Mouse (Mus musculus) cerebellum, postnatal 14 days (tissue): ENCODE measurements around the gene Nab2.
"Not testable (repeated sequence)": the region's sequence is repeated elsewhere in the genome, so short reads cannot be mapped to it uniquely, and the experiment has no call there.

ENCODE experiments used
- DNase-seq, 2 experiments: peaks; one replicate each; pipeline ENCODE4 v3.0.0; 2021; ENCODE audit warnings: mixed read lengths in 2 of 2

Gene Nab2

DNA sequence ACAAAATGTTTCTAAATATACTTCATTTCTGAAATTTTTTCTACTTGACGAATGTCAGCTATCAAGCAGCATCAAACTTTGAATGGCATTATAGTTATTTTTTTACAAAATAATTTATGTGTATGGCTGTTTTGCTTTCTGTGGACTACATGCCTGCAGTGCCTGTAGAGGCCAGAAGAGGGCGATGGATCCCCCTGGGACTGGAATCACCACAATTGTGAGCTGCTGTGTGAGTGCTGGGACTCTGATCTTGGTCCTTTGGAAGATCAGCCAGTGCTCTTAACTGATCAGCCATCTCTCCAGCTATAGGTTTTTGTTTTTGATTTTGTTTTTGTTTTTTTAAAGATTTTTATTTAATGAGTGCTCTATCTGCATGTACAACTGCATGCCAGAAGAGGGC is 2.9 kb upstream of the Nab2 start:
- peak; percentile 23 to 65 for DNase-seq

DNA sequence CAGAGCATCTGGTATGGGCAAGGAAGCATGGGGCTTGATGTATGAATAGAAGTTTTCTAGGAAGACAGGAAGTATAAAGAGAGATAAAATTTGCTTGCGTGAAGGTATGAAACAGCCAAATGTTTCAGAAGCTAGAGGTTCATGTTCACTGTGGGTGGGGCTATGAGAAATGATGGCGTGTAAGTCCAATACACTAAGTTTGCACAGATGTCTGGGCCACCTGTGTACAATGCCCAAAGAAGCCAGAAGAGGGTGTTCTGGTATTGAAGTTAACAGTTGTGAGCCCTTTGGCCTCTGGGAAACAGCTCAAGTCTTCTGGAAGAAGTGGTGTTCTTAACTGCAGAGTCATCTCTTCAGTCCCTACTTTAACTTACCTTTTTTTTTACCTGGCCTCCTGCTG is 1.8 kb upstream of the Nab2 start:
- DNase-seq, result no peak

DNA sequence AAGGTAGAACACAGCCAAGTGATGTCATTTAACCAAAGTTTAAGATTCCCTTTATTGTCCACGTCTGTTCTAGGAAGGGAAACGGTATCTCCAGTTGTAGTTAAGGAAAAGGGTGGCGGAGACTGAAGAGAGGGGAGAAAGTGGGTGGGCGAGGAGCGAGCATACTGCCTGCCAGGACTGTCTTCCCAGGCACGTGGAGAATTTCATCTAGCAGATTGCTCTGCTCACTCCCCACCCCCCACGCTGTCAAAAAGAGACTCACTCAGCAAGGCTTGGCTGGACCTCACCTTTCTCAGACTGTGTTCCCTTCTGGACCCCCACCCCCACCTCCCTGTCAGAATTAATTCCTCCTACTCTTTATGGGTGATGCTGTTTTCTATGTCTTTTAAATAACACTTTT is 802 bp upstream of the Nab2 start:
- peak; percentile 57 to 81 for DNase-seq

DNA sequence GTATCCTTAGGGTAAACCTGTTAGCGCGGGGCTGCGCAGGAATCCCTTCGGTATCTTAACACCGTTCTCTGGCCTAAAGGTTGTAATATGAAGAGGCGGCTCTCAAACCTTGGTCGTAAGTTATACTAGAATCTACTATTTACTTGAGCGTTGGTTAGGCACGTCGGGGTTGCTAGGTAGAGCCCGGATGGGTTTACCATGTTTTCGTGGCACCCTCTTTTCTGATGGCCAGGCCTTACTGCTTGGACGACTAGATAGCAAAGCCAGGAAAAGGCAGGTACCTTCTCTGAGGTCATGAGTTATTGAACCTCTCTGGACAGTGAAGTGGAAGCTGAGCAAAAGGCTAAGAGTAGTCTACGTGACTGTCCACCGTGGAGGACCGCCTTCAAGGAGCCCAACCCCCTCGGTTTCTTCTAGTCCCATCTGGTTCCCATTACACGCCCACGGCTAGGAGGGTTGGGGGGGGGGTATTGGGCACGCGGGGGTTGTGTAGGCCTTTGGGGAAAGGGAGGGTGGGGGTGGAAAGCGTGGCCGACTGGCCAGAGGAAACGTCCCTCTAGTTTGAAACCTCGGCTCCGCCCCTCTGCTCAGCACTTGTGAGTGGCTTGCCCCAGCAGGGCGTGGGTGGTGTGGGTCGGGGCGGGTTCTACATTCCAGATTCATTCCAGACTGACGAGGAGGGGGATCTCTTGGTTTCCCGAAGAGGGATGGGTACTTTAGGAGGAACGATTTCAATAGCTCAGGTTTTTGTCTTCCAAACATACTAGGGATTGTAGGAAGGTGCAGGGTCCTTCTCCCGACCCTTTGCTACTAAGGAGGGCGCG is 887 bp downstream of the Nab2 start:
- DNase-seq, result peak; percentile 67 to 73

DNA sequence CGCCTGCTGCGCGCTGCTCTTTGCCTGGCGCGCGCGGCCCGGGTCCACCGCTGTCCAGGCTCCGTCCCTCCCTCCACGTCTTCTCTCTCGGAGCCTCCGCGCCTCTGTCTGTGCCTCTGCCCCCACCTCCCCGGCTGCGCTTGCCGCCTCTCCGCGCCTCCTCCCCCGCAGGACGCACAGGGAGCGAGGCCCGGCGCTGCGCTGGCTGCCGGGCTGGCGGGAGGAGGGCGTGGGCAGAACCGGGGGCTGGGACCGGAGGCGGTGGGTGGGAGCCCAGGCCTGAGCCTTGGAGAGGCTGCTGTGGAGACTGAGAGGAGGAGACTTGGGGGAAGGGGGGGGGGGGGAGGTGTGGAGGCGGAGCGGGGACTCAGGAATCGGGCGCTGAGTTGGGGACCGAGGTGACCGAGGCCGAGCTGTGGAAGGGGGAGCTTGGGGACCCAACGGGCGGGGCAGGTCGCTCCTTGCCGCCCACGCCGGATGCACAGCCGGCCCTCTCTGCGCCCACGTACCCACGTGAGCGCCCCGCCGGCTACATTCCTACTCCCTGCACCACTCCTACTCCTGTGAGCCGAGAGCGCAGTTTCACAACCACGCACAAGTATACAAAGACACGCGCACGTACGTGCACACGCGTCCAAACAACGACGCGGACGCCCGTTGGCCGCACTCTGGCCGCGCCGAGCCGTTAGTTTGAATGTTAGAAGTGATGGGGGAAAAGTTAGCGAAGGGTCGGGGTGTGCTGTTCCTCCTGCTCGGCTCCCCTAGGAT is 1.7 kb downstream of the Nab2 start, which contains the start of gene Nemp1:
TSS of gene Nemp1 (plus strand) at position 401 of the 768 bp plus-strand sequence.
- peak; percentile 76 to 77 for DNase-seq

DNA sequence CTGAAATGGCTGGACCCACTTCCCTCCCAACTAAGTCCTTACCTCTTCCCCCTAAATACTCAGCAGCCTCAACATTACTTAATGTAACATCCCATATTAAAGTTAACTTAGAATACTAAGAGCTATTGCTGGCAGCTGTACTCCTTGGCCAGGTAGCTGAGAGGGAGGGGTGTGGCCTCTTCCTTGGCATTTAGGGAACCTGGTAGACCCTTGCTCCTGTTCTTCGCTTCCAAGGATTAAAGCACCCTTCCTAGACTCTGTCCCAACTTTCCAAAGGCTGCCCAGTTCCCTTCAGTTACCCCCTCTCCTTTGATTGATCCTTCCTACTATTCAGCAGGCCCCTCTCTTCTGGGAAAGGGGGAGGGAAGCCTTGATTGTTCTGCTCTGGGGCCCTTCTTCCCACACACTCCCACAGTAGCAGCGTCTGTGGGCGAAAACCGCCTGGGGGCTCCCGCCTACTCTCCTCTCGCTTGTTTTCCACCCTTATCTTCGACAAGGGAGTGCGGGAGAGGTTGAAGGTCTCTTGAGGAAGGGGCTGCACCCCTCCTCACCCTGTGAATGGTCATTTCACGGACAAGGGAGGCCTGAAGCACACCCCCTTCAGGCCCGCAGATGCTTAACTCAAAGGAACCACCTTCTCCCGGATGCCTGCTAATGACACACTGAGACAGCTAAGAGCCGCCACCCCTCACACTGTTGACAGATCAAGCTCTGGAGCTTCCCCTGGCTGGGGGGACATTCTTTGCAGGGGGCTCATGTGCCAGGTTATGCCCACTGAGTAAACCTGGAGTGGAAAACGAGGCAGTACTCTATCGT is 2.8 kb downstream of the Nab2 start:
- DNase-seq, result peak in 1 of 2 experiments; percentile 20

DNA sequence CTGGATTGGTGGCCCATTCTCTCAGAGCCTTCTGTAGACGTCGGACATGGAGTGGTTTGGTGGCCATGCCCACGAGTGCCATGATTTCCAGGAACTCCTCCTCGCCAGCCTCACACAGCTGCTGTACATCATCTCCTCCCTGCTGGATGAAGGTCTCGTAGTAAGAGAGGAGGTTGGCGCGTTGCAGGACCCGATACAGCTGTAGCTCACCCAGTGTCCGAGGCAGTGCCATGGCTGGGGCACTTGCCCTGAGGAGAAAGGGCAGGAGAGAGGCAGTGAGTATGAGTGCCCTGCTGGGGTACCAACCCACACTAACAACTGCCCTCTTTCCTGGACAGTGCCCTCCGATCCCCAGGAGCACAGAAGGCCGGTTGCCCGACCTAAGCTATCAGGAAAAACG is 3.5 kb downstream of the Nab2 start:
- DNase-seq, result peak in 1 of 2 experiments; percentile 7

DNA sequence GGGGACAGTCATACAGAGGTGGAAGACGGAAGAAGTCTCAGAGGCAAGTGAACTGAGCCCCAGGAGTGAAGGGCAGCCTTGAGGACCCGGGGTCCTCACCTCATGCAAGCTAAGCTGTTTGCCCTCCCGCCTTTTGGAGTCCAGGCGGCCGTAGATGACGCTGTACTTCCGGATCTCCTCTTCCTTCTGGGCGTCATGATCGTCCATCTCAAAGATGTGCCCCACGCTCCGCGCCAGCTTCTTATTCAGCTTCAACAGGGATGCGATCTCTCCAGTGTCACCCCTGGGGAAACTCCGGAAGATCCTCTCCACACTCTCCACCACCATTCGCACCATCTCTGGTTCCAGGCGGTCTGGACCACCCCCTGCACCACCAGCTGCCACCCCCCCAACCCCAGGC is 4.2 kb downstream of the Nab2 start:
- no peak for DNase-seq

DNA sequence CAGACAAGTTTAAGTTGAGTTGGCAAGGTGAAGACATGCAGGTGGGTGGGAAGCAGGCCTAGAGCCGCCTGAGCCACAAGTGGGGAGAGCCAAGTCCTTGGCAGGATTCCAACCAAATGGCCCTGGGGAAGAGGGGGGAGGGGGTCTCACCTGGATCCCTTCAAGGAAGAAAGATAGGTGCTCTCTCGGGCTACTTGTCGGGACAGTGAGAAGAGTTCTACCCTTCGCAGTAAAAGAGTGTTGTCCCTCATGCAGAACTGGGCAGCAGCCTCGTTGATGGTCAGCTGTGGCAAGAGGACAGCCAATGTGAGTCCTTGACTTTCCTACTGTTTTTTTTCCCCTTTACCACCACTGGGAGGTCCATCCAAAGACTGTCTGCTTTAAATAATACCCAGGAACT is 4.8 kb downstream of the Nab2 start:
- peak; percentile 20 to 40 for DNase-seq

DNA sequence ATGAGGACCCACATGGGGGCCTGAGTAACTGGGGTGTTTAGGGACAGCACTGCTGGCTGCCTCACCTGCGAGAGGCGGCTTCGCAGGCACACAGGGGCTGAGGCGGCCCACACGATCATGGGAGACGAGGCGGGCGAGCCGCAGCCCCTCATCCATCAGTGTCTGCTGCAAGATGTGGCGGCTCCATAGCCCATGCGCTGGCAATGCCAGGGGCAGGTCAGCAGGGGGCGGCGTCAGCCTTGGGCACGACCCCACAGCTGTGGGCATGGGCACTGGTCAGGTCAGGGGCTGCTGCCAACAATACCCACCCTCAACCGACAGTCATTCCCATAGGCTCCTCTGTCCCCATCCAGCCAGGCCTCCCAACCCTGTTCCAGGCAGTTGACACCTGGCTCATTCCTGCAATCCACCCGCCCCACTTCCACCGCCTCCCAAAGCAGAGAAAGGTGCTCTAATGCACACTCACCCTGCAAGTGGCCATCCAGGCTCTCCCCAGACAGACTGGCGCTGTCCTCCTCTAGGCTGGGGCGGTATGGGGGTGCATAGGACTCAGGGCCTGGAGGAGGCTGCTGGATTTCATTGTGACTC is 5.6 kb downstream of the Nab2 start:
- peak; percentile 41 to 63 for DNase-seq

DNA sequence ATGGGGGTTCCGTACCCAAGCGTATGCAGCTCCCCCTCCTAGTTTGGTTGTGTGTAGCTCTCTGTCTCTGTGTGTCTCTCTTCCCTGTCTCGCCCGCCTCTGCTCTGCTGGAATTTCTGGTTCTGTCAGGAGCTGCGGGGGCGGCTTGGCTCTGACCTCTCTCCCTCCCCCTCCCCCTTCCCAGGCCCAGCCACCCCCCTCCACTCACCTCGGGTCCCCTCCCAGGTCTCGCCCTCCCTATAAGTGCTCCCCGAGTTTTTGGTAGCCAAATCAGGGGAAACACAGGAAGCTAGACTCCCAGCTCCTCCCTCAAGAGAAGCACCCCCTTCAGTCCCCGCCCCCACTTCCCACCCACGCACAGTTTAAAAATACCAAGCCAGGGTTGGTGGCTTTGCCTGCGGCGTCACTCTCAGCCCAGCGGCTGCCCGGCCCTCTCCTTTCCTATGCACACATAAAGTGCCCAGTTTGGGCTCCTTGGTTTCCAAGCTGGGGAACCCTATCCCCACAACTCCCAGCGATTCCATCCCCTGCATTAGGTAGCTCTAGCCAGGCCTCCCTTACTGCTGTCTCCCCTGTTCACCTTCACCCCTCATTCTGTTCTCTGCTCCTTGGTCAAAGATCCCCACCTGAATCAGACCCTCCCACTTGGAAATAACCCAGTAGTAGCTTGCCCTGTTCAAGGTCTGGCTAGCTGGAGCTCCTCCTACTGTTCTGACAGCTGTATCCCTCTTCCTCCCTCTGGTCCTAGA is 6.3 kb downstream of the Nab2 start:
- peak; percentile 70 to 74 for DNase-seq

DNA sequence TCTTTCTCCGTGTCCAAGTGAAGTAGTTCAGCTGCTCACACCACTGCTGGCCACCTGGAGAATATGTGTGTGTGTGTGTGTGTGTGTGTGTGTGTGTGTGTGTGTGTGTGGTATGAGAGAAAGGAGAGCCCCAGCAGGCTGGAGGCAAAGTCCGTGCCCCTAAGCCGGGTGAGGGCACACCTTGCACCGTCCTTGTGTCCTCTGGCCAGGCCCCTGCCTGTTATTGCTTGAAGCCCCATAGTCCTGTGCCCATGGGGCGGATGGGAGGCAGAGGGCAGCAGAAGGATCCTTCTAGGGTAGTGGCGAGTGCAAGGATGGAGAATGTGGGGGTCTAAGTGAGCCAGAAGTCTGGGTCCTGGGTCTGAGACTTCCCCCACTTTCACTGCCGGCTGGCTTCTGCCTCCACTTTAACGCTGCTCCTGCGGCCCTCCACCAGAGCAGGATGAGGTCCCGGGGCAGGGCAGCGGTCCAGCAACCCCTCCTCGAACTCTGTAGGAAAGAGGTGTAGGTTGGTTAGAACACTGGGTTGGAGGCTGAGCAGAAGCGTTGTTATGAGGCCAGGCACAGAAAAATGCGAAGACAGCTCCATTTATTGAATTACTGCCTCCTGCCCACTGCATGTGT is 7.0 kb downstream of the Nab2 start:
- DNase-seq, result peak; percentile 41 to 47

DNA sequence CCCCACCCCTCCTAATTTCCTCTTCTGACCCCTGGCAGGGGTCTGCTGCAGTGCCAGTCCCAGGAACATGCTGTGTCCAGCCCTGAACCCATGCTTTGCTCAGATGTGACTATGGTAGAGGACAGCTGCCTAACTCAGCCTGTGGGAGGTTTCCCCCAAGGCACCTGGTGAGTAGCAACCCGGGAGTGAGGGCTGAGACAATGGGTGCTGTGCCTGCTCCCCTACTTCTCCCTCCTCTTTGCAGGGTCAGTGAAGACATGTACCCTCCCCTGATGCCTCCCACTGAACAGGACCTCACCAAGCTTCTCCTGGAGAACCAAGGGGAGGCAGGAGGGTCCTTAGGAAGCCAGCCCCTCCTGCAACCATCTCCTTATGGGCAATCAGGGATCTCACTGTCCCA is 8.8 kb downstream of the Nab2 start:
- no peak for DNase-seq

DNA sequence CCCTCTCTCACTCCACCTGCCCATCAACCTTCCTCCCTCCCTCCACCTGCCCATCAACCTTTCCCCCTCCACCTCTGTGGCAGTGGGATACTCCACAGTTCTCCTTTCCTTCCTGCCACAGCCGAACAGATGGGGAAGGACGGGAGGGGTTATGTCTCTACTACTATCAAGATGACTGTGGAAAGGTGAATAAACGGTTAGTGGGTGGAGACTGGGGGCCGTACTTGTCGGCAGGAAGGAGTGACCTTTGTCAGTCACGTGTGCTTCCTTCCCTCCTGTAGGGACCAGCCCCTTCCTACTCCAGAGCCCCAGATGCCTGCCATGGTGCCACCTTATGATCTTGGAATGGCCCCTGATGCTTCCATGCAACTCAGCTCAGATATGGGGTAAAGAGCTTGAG is 10.3 kb downstream of the Nab2 start:
- DNase-seq, result no peak

DNA sequence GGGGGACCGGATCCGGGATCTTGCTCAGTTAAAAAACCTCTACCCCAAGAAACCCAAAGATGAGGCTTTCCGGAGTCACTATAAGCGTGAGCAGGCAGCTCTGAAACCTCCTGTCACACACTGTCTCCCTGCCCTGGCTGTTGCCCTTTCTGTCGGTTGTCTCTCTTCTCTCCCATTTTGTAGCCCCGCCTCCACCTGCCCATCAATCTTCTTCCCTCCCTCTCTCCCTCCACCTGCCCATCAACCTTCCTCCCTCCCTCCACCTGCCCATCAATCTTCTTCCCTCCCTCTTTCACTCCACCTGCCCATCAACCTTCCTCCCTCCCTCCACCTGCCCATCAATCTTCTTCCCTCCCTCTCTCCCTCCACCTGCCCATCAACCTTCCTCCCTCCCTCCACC is 10.8 kb downstream of the Nab2 start:
- DNase-seq, result not testable (repeated sequence)

DNA sequence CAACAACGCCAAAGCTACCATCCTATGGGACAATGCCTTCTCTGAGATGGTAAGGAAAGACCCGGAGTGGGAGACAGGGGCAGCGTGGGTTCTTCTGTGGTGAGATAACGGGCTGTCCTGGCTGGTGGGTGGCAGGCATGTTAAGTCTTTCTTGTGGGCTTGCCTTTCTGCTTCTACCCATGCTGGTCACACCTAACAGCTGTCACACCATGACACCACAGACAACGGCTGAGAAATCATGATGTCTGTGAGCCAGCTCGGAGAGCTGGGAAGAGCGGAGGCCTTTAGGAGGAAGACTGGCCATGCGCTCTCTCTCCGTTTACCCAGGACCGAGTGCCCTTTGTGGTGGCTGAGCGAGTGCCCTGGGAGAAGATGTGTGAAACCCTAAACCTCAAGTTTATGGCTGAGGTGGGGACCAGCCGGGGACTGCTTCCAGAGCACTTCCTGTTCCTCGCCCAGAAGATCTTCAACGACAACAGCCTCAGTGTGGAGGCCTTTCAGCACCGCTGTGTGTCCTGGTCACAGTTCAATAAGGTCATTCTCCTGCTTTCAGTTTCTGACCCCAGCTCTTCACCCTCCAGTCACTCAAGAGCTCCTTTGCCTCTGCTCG is 13.3 kb downstream of the Nab2 start:
- DNase-seq, result no peak

DNA sequence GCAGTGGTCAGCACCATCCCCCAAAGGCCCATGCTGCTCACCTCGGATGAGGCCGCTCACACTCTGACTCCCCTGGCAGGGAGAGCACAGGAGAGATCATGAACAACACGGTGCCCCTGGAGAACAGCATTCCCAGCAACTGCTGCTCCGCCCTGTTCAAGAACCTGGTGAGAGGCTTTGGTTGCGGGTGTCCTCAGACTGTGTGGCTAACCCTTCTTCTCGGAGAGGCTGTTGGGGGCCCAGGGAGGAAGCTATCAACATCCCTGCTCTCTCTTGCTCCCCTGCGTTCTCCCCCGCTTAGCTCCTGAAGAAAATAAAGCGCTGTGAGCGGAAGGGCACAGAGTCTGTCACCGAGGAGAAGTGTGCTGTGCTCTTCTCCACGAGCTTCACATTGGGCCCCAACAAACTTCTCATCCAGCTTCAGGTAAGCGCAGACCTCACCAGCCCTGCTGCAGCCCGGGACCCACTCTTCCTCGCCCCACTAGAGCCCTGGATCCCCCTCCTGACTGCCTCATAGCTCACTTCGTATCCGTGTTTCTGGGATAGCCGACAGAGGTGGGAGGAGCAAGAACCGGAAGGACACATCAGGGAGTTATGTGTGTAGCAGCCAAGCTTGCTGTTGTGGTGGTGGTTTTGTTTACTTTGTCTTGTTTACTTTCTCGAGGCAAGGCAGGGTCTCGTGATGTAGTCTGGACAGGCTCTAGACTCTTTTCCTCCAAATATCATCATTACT is 15.3 kb downstream of the Nab2 start:
- DNase-seq, result no peak

DNA sequence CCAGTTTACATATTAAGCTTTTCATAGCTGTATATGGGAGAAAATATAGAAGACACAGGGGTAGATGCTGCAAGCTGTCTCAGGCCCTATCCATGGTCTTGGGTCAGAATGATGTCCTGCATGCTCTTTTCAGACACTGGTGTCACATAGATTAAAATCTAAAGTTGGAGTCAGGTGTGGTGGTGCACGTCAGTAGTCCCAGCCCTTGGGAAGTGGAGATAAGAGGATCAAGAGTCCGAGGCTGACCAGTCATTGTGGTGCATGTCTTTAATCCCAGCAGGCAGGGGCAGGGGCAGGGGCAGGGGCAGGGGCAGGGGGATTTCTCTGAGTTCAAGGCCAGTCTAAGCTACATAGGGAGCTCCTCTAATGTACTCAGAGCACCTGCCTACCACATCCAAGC is 22.6 kb downstream of the Nab2 start:
- DNase-seq, result no peak

DNA sequence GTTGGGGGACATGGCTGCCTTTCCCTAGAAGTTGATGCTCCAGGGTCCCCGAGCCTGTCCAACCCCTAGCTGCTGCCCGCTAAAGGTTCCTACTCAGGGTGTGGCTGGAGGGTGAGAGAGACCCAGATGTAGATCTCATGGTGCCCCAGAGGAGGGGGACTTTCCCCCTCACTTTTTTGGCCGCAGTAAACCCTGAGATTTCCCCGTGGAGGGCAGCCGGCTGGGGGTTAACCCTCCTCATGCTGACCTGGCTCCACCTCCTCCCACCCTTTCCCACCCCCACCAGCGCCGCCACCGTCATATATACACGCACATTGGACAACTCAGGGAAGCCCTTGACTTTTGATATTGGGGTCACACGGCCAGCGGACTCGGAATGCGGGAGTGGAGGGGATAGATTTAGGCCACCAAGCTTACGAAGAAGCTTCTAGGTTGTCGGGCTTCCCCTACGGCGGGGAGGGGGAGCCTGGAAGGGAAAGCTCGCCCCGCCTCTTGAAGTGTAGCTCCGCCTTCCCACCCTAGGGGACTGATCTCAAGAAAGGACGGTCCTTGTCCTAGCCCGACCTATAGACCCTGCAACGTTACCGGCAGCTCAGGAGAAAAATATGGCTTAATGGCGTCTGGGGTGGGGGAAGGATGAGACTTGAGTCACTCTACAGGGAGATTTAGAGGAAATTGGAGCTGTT is 24.7 kb downstream of the Nab2 start:
- DNase-seq, result peak in 1 of 2 experiments; percentile 15
